Mouse (Mus musculus): ENCODE data around the gene Cluh. TPM values are rescaled to one million over a fixed set of nuclear protein-coding genes. Genes with fewer than 3 reads are reported as not detected.

Cluh gene
- total and polyA plus RNA-seq, 2 experiments from 2014 or later = 21.3 to 87.1 TPM

GRCm38 (mm10) chr11:74699505-74699904 is 50.2 kb downstream of the Cluh start:
- Histone ChIP-seq H3K4me3 (ENCODE audit: low read length) (no peak overlapping the region), H3K27me3 (ENCODE audit: insufficient read depth, low read length) (no peaks in the 10 kb centered on the region), H3K4me2 (ENCODE audit: low read depth, low read length) (no peak overlapping the region), H3K9me3 (ENCODE audit: low read length) (no peaks in the 10 kb centered on the region), H3K9ac (replicated peaks; ENCODE audit: low read length) (no peak overlapping the region), H3K27ac (no peak overlapping the region), H3K36me3 (ENCODE audit: insufficient read depth, low read length) (0 out of 2 replicates have a peak, but pooled peaks cover 4% of the 10 kb centered on the region), H3K4me1 (ENCODE audit: insufficient read depth, low read length) (no peaks in the 10 kb centered on the region)
- no peak for TF ChIP-seq CTCF (IDR thresholded peaks at IDR 0.05; ENCODE audit: low read depth)
- WGBS = 100% methylated on average over 2 of the region's 2 CpGs
- ATAC-seq (no peak), DNase-seq (ENCODE audit: low spot score) (no peak)

DNA sequence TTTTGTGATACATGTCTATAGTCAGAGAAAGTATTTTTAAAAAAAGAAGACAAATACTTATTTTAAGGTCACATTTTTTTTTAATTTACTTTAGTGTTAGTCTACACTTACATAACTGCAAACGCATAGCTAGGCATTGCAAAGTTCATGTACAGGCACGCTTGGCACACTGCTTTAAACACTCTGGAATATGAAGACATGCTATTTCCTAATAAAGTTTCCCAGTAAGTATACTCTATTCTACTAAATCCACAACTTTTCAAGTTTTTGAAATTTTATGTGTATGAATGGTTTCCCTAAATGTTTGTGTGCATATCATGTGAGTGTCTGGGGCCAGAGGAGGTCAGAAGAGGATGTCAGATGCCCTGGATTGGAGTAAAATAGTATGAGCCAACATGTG is 54.8 kb downstream of the Cluh start:
- H3K27me3 ChIP-seq (ENCODE audit: insufficient read depth, low read length) = no peaks in the 10 kb centered on the region

GRCm38 (mm10) chr11:74708781-74709180 is 59.5 kb downstream of the Cluh start:
- Histone ChIP-seq H3K4me2 (ENCODE audit: low read depth, low read length) (no peak overlapping the region), H3K9ac (replicated peaks; ENCODE audit: low read length) (no peak overlapping the region), H3K27me3 (ENCODE audit: insufficient read depth, low read length) (no peaks in the 10 kb centered on the region), H3K4me1 (ENCODE audit: insufficient read depth, low read length) (no peaks in the 10 kb centered on the region), H3K27ac (no peak overlapping the region), H3K4me3 (ENCODE audit: low read length) (no peak overlapping the region), H3K36me3 (ENCODE audit: insufficient read depth, low read length) (no peaks in the 10 kb centered on the region), H3K9me3 (ENCODE audit: low read length) (no peaks in the 10 kb centered on the region)
- TF ChIP-seq CTCF (IDR thresholded peaks at IDR 0.05; ENCODE audit: low read depth) = no peak
- DNase-seq (ENCODE audit: low spot score) (no peak), ATAC-seq (no peak)
- WGBS = 69% methylated on average over 1 of the region's 1 CpGs

More for the DNA sequence above, 54.8 kb downstream of the Cluh start:
- no peak overlapping the region for H3K27ac ChIP-seq
- 96% methylated on average over 2 of the region's 2 CpGs for WGBS
- no peak overlapping the region for H3K4me2 ChIP-seq (ENCODE audit: low read depth, low read length)
- ATAC-seq (no peak), DNase-seq (ENCODE audit: low spot score) (no peak)
- no peaks in the 10 kb centered on the region for H3K4me1 ChIP-seq (ENCODE audit: insufficient read depth, low read length)
- H3K36me3 ChIP-seq (ENCODE audit: insufficient read depth, low read length) = 0 out of 2 replicates have a peak, but pooled peaks cover 1% of the 10 kb centered on the region
- no peak overlapping the region for H3K4me3 ChIP-seq (ENCODE audit: low read length)
- no peak for TF ChIP-seq CTCF (IDR thresholded peaks at IDR 0.05; ENCODE audit: low read depth)
- no peaks in the 10 kb centered on the region for H3K9me3 ChIP-seq (ENCODE audit: low read length)
- no peak overlapping the region for H3K9ac ChIP-seq (replicated peaks; ENCODE audit: low read length)

DNA sequence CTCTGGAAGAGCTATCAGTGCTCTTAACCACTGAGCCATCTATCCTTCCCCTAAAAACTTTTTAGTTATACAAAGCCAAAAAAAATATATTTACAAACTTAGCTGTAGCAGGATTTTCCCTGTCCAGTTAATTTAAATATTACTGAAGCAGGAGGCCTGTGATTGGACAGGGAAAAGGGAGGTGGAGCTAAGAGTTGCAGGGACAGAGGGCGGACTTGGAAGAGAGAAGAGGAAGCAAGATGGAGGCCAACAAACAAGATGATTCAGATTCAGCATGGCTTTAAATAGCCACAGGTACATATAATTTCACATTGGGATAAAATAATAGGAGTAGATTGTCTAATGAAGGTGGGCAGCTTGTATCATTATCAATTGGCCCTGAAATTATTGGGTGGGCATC is 61.4 kb downstream of the Cluh start:
- no peak overlapping the region for H3K27ac ChIP-seq
- H3K9ac ChIP-seq (replicated peaks; ENCODE audit: low read length) = no peak overlapping the region
- no peak overlapping the region for H3K4me3 ChIP-seq (ENCODE audit: low read length)
- H3K9me3 ChIP-seq (ENCODE audit: low read length) = no peaks in the 10 kb centered on the region
- H3K36me3 ChIP-seq (ENCODE audit: insufficient read depth, low read length) = no peaks in the 10 kb centered on the region
- no peak overlapping the region for H3K4me2 ChIP-seq (ENCODE audit: low read depth, low read length)
- DNase-seq (ENCODE audit: low spot score) (no peak), ATAC-seq (no peak)
- H3K4me1 ChIP-seq (ENCODE audit: insufficient read depth, low read length) = no peaks in the 10 kb centered on the region
- no peak for TF ChIP-seq CTCF (IDR thresholded peaks at IDR 0.05; ENCODE audit: low read depth)
- WGBS = 94% methylated on average over 1 of the region's 1 CpGs
- no peaks in the 10 kb centered on the region for H3K27me3 ChIP-seq (ENCODE audit: insufficient read depth, low read length)

DNA sequence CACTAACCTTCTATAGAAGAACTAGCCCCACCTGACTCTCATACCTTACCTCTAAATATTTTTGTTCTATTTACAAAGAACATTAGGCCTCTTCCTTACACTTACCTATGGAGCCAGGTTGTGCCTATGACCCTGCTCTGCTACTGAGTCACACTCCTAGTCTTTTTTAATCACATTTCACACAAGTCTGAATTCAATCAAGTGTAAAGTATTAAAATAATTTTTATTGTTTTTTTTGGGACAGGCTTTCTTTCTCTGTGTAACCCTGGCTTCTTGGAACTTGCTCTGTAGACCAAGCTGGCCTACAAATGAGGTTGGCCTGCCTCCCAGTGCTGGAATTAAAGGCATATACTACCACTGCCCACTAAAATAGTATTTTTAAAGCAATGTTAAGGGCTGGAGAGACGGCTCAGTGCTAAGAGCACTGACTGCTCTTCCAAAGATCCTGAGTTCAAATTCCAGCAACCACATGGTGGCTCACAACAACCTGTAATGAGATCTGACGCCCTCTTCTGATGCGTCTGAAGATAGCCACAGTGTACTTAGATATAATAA is 66.8 kb downstream of the Cluh start:
- Histone ChIP-seq H3K4me1 (ENCODE audit: insufficient read depth, low read length) (peaks cover 12% of the 10 kb centered on the region), H3K27ac (no peak overlapping the region), H3K36me3 (ENCODE audit: insufficient read depth, low read length) (no peaks in the 10 kb centered on the region), H3K9me3 (ENCODE audit: low read length) (no peaks in the 10 kb centered on the region), H3K4me2 (ENCODE audit: low read depth, low read length) (0 out of 2 replicates have a peak overlapping the region, but pooled peaks have one; percentile 16), H3K27me3 (ENCODE audit: insufficient read depth, low read length) (no peaks in the 10 kb centered on the region), H3K9ac (replicated peaks; ENCODE audit: low read length) (no peak overlapping the region), H3K4me3 (ENCODE audit: low read length) (no peak overlapping the region)
- DNase-seq (ENCODE audit: low spot score) = peak; percentile 35
- ATAC-seq = no peak
- no peak for TF ChIP-seq CTCF (IDR thresholded peaks at IDR 0.05; ENCODE audit: low read depth)
- WGBS = 83% methylated on average over 3 of the region's 3 CpGs

Other genes with a start within 250 kb of the Cluh start
- gene Rap1gap2, start 38.6 kb upstream of the Cluh start, total RNA-seq (2014; rRNA removed) = 48.5 and 55.5 TPM in 2 replicates
- gene Rap1gap2, start 38.6 kb upstream of the Cluh start, polyA plus RNA-seq (2015; fragmentation: Nextera tagmentation; extraction: Ambion mirVana) = 9.9 and 11.1 TPM in 2 replicates
- gene Ccdc92b, start 29.9 kb upstream of the Cluh start, total RNA-seq (2014; rRNA removed) = 16.8 and 19.5 TPM in 2 replicates
- gene Ccdc92b, start 29.9 kb upstream of the Cluh start, polyA plus RNA-seq (2015; fragmentation: Nextera tagmentation; extraction: Ambion mirVana) = 3.4 TPM in 2 replicates
- 181 and 190 TPM in 2 replicates for gene Pafah1b1, start 75.2 kb downstream of the Cluh start, total RNA-seq (2014; rRNA removed)
- gene Pafah1b1, start 75.2 kb downstream of the Cluh start, polyA plus RNA-seq (2015; fragmentation: Nextera tagmentation; extraction: Ambion mirVana) = 82.6 and 83.5 TPM in 2 replicates
- 8.3 and 10.6 TPM in 2 replicates for gene Mettl16, start 121.3 kb downstream of the Cluh start, total RNA-seq (2014; rRNA removed)
- gene Mettl16, start 121.3 kb downstream of the Cluh start, polyA plus RNA-seq (2015; fragmentation: Nextera tagmentation; extraction: Ambion mirVana) = 26.6 and 27.1 TPM in 2 replicates
- 18.5 and 22.8 TPM in 2 replicates for gene Mnt, start 181.4 kb downstream of the Cluh start, total RNA-seq (2014; rRNA removed)
- 7.0 and 8.4 TPM in 2 replicates for gene Mnt, start 181.4 kb downstream of the Cluh start, polyA plus RNA-seq (2015; fragmentation: Nextera tagmentation; extraction: Ambion mirVana)
- gene Sgsm2, start 247.6 kb downstream of the Cluh start, total RNA-seq (2014; rRNA removed) = 49.0 and 59.2 TPM in 2 replicates
- 21.2 and 21.3 TPM in 2 replicates for gene Sgsm2, start 247.6 kb downstream of the Cluh start, polyA plus RNA-seq (2015; fragmentation: Nextera tagmentation; extraction: Ambion mirVana)
- gene Tsr1, start 248.6 kb downstream of the Cluh start, total RNA-seq (2014; rRNA removed) = 20.3 and 34.1 TPM in 2 replicates
- gene Tsr1, start 248.6 kb downstream of the Cluh start, polyA plus RNA-seq (2015; fragmentation: Nextera tagmentation; extraction: Ambion mirVana) = 21.1 and 22.0 TPM in 2 replicates

Data from hindbrain, postnatal 0 days (tissue).